Mouse (Mus musculus) brain, embryonic 14.5 days (tissue): ENCODE measurements at regions not wholly inside any gene's neighbourhood (a gene's known extent, or its start where the extent isn't known, plus 50 kb on each side); places are given as distances from the start of the nearest gene placed in this dataset.

Experiments used
- DNase-seq: peaks from one replicate; pipeline ENCODE4 v3.0.0-alpha.2; 2011; ENCODE audit warnings: low read depth
- CTCF ChIP-seq: fragments of 200-500 bp; IDR thresholded peaks from 2 replicates; pipeline ENCODE4 v1.5.1; 2012; ENCODE audit warnings: inconsistent platforms, mild to moderate bottlenecking, moderate library complexity, borderline replicate concordance; ENCODE audit not compliant: insufficient read depth, insufficient read length; ENCODE audit errors: extremely low read depth
- POLR2A ChIP-seq: fragments of 200-500 bp; IDR thresholded peaks from 2 replicates; pipeline ENCODE4 v1.6.1; 2012; ENCODE audit warnings: mild to moderate bottlenecking, inconsistent platforms, borderline replicate concordance; ENCODE audit not compliant: poor library complexity, insufficient read depth, insufficient read length, severe bottlenecking; ENCODE audit errors: extremely low read depth

- DNase-seq = no peak
- TF ChIP-seq CTCF (no peak), POLR2A (no peak)
Observed at GRCm38 (mm10) chr7:138524936-138525335, 127.4 kb upstream of the Tcerg1l start.

- no peak for TF ChIP-seq CTCF
- TF ChIP-seq POLR2A = no peak
- no peak for DNase-seq
Observed at GRCm38 (mm10) chr7:138514171-138514570, 116.6 kb upstream of the Tcerg1l start.

GRCm38 (mm10) chr7:138505205-138505604, 107.7 kb upstream of the Tcerg1l start:
- TF ChIP-seq CTCF = no peak
- DNase-seq = no peak

- peak; percentile 43 for DNase-seq
- TF ChIP-seq POLR2A (no peak), CTCF (no peak)
Observed at GRCm38 (mm10) chr7:138503986-138504385, 106.5 kb upstream of the Tcerg1l start.

GRCm38 (mm10) chr7:138503016-138503415, 105.5 kb upstream of the Tcerg1l start:
- no peak for DNase-seq
- no peak for TF ChIP-seq POLR2A
- no peak for TF ChIP-seq CTCF

GRCm38 (mm10) chr7:138501347-138502014, 104.0 kb upstream of the Tcerg1l start:
- TF ChIP-seq CTCF (no peak), POLR2A (no peak)
- peak; percentile 95 for DNase-seq

- TF ChIP-seq POLR2A (no peak), CTCF (no peak)
- no peak for DNase-seq
Observed at GRCm38 (mm10) chr7:138497771-138498170, 100.2 kb upstream of the Tcerg1l start.

GRCm38 (mm10) chr7:138497202-138497601, 99.7 kb upstream of the Tcerg1l start:
- no peak for DNase-seq
- no peak for TF ChIP-seq POLR2A
- peak; percentile 26; the same call in 1 of the 2 replicates for TF ChIP-seq CTCF

GRCm38 (mm10) chr7:138493661-138494060, 96.1 kb upstream of the Tcerg1l start:
- no peak for TF ChIP-seq POLR2A
- no peak for TF ChIP-seq CTCF
- DNase-seq = peak; percentile 14

- no peak for DNase-seq
- TF ChIP-seq POLR2A (no peak), CTCF (no peak)
Observed at GRCm38 (mm10) chr7:138492261-138492660, 94.7 kb upstream of the Tcerg1l start.

- TF ChIP-seq CTCF (no peak), POLR2A (no peak)
- no peak for DNase-seq
Observed at GRCm38 (mm10) chr7:138489471-138489870, 91.9 kb upstream of the Tcerg1l start.

- no peak for TF ChIP-seq CTCF
- TF ChIP-seq POLR2A = no peak
- DNase-seq = no peak
Observed at GRCm38 (mm10) chr7:138488201-138488720, 90.7 kb upstream of the Tcerg1l start.

GRCm38 (mm10) chr7:138472891-138473455, 75.4 kb upstream of the Tcerg1l start:
- no peak for DNase-seq
- TF ChIP-seq POLR2A (no peak), CTCF (no peak)

GRCm38 (mm10) chr7:138472371-138472770, 74.8 kb upstream of the Tcerg1l start:
- no peak for DNase-seq
- TF ChIP-seq POLR2A (no peak), CTCF (no peak)
